Mouse (Mus musculus): ENCODE data around the gene Gpr55.

Gpr55 gene

DNA sequence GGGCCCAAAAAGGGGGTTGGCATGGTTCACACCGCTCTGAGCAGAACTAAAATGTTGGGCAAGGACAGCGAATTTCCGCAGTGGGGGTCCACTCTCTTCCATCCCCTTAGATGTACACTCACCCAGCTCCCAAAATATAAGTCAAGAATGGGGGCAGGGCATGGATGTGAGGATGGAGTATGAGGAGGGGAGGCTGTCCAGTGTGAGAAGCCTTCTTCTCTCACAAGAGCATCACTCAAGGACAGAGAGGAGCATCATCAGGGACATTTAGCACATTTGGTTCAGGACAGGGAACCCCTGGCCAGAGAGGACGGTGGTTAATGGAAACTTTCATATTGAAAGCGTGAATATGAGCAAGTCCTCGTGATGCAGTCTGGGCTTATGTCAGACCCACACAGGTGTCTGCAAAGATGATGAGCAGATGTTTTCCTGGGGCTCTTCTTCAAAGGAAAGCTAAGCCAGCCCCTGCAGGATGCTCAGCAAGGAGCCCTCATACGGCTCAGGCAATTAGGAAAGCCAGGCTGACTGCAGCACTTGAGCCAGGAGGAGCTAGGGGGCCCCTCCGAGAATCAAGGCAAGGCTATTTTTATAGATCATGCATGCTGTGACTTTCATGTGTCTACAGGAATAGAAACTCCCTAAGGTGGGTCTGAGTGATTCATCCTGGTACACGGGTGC lies 2.7 kb downstream of the Gpr55 start:
- in situ Hi-C loops (cut with MboI, MseI), result no loop called here

DNA sequence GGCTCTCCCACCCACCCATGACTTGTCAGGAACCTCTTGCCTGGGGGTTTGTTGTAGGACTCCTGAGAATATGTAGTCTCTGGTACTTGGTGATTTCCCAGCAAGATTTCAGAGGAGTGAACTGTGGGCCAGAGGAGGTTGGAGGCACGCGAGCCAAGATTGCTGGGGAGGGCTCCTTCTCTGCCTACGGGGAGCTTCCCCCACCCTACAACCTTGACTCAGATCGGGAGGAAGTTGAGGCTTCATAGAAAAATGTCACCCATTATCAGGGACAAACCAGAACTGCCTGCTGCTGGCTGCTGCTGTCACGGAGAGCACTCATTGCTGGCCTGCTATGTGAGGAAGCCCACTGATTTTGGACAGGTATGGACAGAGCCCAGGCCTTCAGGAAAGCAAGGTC lies 3.5 kb downstream of the Gpr55 start:
- in situ Hi-C loops (cut with MboI, MseI), result no loop called here

DNA sequence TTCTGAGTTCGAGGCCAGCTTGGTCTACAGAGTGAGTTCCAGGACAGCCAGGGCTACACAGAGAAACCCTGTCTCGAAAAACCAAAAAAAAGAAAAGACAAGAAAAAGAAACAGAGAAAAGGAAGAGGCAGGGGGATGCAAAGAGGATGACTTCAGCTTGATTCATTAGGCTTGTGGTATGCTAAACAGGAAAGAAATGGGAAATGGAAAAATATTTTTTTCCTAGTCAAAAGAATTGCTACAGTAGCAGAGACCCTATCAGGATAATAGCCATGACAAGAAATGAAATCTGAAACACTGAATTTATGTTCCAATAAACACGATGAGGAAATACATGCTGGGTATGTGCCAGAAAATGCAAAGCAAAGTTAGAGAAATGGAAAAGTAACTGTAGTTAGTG lies 5.7 kb downstream of the Gpr55 start:
- in situ Hi-C loops (cut with MboI, MseI), result no loop called here

DNA sequence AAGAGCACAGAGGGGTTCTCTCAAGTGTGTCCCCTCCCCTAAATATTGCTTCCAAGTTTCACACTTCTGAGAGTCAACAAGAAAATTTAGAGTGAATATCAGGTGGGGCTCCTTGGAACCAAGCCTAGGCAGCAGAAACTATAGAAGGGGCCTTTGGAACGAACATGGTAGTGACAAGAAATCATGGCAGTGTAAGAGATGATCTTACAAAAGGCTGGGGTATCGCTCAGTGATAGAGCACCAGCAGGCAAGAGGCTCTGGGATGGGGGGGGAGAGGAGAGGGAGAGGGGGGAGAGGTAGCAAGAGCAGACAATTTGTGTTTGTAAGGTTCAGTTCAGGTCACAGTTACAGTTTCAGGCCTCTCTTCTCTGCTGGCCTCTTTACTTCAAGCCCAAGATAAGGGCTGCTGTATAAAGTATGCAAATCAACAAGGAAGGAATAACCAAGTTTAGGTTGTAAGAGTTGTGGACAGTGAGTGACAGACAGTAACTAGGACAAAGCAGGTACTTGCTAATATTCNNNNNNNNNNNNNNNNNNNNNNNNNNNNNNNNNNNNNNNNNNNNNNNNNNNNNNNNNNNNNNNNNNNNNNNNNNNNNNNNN lies 11.6 kb downstream of the Gpr55 start:
- in situ Hi-C loops (cut with MboI, MseI), result no loop called here

DNA sequence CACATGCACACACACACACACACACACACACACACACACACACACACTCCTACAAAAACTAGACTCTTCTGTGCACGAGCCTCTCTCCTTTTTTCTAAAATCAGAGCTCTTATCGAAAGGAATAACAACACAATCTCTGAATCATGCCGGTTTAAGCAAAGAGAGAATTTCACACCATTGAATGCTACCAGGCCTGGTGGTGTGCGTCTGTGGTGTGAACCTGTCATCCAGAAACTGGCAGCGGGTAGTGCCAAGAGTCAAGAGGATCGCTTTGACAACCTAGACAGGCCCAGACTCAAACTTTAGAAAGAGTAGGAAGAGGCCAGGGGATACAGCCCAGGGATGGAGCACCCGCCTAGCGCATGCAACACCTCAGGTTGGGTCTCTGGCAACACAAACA lies 18.5 kb downstream of the Gpr55 start:
- in situ Hi-C loops (cut with MboI, MseI), result no loop called here

DNA sequence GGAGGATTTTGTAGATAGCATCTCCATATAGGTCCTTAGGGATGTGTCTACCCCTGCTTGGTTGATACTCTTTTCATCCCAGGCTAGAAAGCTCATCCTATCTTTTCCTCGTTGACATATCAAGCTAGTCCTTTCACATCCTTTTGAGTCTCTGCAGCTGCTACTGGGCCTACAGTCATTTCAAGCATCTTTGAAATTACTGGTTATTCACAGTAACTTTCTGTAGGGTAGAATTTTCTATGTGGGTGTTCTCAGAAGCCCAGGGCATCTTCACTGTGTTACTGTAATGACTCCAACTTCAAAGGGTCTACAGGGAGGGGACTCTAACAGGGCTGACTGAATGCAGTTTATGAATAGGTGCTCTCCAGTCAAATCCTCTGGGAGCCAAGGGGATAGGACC lies 23.5 kb downstream of the Gpr55 start:
- in situ Hi-C loops (cut with MboI, MseI), result no loop called here

DNA sequence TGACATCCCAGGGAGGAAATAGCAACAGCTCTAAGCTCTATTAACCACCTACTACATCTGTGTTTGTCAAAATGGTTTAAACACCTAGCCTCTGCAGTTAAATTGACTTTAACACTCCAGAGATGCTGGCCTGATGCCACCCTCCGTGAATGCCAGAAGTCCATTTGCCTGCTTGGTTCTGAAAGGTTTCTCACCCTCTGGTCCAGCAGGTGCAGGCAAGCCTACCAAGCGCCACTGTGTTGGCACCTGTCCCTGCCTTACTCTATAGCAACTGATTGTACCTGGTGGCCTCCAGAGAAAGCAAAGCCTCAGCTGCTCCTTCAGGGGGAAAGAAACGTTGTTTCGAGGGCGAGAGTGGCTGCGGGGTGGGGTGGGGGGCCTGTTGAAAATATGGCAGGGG lies 24.5 kb downstream of the Gpr55 start:
- in situ Hi-C loops (cut with MboI, MseI), result no loop called here

DNA sequence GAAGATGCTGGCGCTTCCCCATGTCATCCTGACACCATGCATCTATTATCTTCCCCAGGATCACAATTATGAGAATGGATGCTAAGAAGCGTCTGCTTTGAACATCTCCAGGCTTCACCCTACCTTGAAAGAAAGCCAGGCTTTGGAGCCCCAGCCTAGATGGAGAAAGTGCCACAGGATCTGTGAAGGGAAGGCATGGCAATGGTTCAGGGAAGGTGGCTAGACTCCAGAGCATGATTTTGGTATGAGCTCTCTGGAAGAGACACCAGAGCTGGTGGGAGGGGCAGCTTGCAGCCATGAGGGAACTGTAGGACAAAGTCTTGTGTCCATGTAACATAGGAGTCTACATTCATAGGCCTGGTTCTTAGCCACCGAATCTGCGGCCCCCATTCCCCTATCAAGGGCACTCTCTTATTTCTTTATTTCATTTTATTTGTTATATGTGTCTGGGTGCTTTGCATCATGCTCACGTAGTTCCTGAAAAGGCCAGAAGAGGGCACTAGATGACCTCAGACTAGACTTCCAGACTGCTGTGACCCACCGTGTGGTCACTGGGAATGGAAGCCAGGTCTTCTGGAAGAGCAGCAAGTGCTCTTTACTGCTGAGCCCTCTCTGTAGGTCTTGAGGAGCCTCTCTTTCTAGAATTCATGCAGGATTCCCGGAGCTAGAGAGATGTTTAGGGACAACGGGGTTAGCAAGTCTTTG lies 25.5 kb downstream of the Gpr55 start:
- in situ Hi-C loops (cut with MboI, MseI), result no loop called here

DNA sequence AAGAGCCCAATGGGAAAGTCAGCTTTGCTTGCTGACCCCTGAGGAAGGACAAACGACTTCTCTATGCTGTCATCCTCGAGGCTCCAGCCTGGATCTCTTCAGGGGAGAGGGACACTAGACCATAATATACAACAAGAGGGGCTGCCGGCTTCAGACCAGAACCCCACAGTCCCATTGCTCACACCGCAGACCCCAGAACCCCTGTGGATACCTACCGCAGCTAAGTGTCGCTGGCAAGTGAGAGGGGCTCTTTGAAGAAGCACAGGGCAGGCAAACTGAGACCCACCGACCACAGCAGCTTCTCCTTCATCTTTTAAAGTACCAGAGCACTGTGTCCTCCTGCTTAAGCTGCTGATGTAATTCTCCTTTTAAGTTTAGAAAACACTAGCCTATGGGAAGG lies 26.2 kb downstream of the Gpr55 start:
- in situ Hi-C loops (cut with MboI, MseI), result loop anchor here (5.0 kb wide), 1 partner anchor 73 kb away; no protein-coding TSS in a partner anchor

DNA sequence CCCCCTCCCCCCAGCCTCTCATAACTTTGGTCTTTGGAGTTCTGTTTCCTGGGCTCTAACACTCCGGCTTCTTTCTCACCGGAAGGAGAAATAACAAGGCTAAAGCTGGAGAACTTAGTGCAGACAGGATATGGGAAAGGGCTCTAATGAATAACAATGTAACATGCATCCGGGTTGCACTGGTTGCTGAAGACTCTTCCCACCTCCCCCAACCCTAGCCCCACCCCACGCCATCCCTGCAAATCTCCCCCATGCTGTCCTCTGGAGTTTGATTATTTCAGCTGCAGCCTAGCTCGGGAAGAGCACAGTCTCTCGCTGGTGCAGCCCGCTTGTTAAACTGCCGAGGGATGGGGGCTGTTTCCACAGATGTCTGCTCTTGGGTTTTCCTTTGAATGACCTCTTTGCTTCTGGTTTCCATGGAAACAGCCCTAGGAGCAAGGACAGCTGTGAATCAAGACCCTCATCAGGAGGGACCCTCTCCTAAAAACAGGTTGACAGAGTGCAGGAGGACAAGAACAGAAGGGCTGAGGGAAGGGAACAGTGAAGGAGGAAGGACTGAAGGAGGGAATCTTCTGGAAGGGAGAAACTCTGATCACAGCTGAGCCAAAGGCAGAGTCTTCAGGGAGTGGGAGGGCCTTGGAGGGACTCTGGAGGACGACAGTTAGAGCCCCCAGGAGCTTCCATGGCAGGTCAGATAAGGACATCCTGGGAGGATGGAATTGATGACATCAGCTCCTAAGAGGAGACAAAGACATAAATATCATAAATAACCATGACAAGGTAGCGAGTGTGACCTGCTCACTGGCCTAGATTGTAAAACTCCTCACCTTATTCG lies 27.0 kb downstream of the Gpr55 start:
- in situ Hi-C loops (cut with MboI, MseI), result loop anchor here (5.0 kb wide), 1 partner anchor 73 kb away; no protein-coding TSS in a partner anchor

DNA sequence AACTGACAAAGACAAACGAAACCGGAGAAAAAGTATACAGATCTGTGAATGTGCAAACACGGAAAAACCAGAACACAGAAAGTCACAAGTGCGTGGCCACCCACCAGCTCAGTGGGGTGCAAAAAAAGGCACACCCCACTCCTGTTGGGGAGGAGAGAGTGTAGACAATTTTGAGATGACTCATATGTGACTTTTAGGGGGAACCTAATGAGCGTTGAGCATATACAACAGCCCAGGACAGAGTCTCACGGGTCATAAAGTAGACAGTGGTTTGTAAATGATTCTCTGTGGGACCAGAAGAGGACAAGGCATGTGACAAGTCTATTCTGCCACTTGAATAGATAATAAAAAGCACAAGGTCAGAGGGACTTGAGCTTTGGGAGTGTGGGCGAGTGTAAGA lies 27.6 kb downstream of the Gpr55 start:
- in situ Hi-C loops (cut with MboI, MseI), result loop anchor here (5.0 kb wide), 1 partner anchor 74 kb away; no protein-coding TSS in a partner anchor

DNA sequence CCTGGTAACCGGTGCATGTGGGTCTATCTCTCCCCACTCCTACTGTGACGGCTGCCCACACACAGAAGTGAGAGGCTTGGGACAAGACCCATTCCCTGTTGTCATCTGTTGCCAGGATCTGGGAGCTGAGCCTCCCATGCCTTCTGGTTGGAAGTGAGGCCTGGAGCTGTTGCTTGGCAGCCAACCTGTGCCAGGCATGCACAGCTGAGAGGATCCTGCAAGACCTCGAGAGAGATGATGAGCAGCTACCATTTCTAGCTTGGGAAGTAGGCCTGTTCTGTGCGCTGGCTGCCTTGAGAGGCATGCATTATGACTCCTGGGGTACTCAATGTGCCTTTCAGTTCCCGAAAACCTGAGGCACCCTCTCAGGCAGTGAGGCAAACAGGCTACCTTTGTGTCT lies 29.6 kb downstream of the Gpr55 start:
- in situ Hi-C loops (cut with MboI, MseI), result loop anchor here (5.0 kb wide), 1 partner anchor 76 kb away; no protein-coding TSS in a partner anchor

DNA sequence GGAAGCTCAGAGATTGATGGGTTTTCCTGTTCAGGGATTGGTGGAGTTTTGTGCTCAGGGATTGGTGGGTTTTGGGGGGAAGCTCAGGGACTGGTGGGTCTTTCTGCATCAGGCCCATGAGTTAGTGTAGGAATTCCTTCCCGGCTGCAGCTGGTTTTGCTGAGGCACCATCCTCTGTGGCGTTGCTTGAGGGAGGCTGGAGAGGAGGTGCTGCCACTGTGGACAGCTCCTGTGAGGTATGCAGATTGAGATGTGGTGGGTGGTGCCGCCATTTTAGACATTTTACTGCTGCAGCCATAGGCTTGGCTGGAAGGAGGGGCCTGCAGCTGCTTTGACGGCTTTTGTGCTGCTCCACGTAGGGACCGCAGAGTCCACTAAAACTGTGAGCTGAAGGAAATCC lies 31.4 kb downstream of the Gpr55 start:
- in situ Hi-C loops (cut with MboI, MseI), result no loop called here

DNA sequence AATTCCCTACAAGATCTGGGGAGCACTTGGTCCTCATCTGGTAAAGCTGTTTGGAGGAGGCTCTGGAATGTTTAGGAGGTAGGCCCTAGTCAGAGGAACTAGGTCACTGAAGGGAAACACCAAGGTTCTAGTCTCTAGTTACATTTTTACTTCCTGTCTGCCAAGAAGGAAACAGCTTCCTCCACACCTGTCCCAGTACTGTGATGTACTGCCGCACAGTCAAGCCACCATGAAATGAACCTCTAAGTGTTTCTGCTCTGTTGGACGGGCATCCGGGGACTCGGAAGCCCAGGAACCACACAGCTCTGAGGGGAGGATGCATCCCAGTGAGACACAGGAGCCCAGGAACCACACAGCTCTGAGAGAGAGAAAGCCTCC lies 32.1 kb downstream of the Gpr55 start:
- in situ Hi-C loops (cut with MboI, MseI), result no loop called here

DNA sequence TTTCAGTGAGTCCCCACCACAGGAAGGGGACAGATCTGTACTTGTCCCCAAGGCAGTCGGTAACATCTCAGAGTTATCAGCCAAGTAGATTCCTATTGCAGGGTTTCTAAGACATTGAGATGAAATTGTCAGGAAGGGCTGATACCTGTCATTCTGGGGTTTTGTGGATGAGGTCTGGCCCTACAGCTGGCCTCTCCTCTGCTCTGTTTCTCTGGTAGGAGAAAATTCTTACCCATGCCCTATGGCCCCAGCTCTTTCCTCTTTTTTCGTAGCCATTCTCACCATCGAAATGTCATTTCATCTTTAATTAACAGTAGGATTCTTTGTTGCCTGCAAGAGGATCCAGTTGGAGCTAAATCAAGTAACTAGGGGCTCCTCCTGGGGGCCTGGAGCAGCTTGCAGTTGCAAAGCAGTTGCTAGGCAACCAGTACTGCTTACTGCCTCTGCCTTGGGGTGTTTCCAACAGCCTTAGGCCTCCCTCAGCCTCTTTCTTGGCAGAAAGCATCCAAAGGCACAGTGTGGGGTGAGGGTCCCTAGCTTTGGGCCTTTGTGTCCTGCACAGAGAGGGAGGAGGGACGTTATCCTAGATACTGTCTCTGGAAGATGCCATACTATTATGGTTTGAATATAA lies 32.6 kb downstream of the Gpr55 start, which contains the start of gene 4933407L21Rik:
4933407L21Rik (plus strand) TSS at position 427 of the 631 bp plus-strand sequence.
- in situ Hi-C loops (cut with MboI, MseI), result no loop called here

DNA sequence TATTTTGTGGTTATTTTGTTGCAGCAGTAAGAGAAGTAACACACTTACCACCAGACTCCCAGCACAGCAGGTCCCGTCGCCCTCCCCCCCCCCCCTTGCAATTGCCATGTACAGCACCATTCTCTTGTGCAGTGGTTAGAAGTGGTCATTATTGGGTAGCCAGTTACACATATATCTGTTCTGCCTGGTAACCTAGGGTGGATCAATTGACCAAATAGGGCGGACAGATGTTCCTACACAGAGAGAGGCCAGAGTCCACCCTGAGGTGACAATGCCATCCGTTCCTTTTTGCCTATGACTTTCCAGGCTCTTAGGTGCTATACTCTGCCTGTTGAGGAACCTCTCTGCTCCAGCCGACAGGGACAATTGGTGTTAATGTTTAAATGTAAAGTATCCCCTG lies 35.6 kb downstream of the Gpr55 start:
- in situ Hi-C loops (cut with MboI, MseI), result no loop called here

DNA sequence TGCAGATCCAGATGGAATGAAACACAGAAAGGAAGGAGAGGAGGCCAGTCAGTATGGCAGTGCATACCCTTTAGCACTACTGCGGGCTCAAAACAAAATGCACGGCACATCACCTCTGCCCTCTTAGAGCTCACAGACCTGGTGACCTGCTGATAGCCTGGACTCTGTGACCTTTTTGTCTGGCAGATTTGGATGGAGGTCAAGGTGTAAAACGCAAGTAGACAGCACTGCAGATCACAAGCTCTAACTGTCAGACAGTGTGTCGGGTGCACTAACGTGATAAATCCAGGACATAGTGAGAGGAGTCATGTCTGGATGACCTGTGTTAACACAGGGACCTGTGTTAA lies 38.0 kb downstream of the Gpr55 start:
- in situ Hi-C loops (cut with MboI, MseI), result no loop called here

DNA sequence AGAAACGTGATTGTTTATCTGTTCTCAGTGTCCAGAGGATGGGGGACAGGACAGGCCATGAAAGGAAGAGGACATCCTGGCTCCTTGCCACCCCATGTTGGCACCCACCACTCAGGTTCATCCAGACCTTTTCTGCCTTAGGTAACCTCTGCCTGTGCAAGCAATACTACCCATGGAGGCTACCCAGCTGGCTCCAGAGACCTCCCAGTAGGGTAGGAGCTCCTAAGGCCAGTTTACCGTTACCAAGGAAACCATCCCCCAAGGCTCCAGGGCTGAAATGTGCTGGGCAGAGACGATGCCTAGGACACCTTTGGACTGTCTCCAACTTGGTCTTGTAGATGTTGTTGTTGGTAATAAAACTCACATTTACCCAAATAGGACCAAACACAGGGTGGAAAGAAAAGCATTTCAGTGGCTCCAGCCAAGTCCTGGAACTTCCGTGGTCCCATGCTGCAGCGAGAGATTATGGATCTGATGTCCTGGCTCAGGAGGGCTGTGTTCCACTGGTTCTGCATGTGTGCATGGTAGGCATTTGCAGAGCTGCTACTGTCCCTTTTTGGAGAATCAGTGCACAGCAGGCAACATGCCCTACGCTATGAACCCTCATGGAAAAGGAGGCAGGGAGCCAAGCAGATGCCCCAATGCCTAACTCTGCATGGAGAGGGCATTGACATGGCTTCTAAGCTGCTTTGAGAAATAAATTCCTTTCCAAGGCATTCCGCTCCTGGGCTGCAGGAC lies 38.5 kb downstream of the Gpr55 start:
- in situ Hi-C loops (cut with MboI, MseI), result no loop called here

DNA sequence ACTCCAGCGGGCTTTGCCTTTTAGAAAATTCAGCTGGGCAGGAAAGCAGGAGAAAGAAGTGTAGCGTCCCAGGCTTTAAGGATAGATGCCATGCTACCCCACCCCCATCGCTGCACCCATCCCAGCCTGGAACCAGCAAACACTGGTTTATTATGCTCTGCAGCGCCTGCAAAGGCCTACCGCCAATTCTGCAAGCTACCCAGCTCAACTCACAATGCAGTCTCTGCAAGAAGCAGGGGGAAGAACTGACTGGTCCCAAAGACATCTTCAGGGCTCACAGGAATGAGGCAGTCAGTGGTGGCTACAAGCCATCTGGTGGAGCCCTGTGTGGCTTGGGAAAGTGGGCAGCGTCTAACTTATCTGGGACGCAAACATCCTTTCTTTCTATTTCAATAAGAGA lies 39.1 kb downstream of the Gpr55 start:
- in situ Hi-C loops (cut with MboI, MseI), result no loop called here

DNA sequence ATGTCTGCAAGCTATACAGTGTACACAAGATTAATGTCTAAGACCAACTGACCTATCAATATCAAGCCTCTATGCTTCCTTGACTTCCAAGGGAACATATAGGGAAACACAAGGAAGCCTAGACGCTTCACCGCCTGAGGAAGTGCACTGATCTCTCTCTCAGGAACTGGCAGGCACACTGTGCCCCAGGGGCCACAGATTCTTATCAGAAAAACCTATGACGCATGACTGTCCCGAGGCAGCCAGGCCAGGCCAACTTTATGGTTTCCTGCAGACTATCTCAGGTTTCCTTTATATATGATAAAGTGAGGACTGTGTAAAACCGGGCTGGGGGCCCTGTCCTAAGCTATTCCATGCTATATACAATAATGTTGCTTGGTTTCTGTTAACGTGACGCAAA lies 41.2 kb downstream of the Gpr55 start:
- in situ Hi-C loops (cut with MboI, MseI), result loop anchor here (10.0 kb wide), 1 partner anchor 1775 kb away; no protein-coding TSS in a partner anchor
